Mouse (Mus musculus): ENCODE measurements around the gene Armc10.
A peak's percentile ranks its signal among the peaks of the same experiment; 100 is the strongest.
"Not testable (repeated sequence)": the region's sequence is repeated elsewhere in the genome, so short reads cannot be mapped to it uniquely, and the experiment has no call there.

The Armc10 gene

GRCm38 (mm10) chr5:21645439-21646132 is at the start of gene Armc10, which contains the start of gene Fbxl13:
Armc10 (plus strand) TSS chr5:21645813.
Fbxl13 (minus strand) TSS chr5:21645634.
- peak; percentile 71 for DNase-seq (ENCODE audit: low spot score)

- DNase-seq (ENCODE audit: low spot score), result not testable (repeated sequence)
Observed at GRCm38 (mm10) chr5:21599536-21599935, 46.1 kb upstream of the Armc10 start.

GRCm38 (mm10) chr5:21599961-21600360 is 45.7 kb upstream of the Armc10 start:
- no peak for DNase-seq (ENCODE audit: low spot score)

- no peak for DNase-seq (ENCODE audit: low spot score)
Observed at GRCm38 (mm10) chr5:21605936-21606335, 39.7 kb upstream of the Armc10 start.

- DNase-seq (ENCODE audit: low spot score), result no peak
Observed at GRCm38 (mm10) chr5:21608311-21609304, 37.0 kb upstream of the Armc10 start.

- DNase-seq (ENCODE audit: low spot score), result no peak
Observed at GRCm38 (mm10) chr5:21610996-21611395, 34.6 kb upstream of the Armc10 start.

- not testable (repeated sequence) for DNase-seq (ENCODE audit: low spot score)
Observed at GRCm38 (mm10) chr5:21614299-21614698, 31.3 kb upstream of the Armc10 start.

- no peak for DNase-seq (ENCODE audit: low spot score)
Observed at GRCm38 (mm10) chr5:21616450-21617009, 29.1 kb upstream of the Armc10 start.

GRCm38 (mm10) chr5:21625916-21626315 is 19.7 kb upstream of the Armc10 start:
- no peak for DNase-seq (ENCODE audit: low spot score)

- DNase-seq (ENCODE audit: low spot score), result peak; percentile 18
Observed at GRCm38 (mm10) chr5:21640961-21641360, 4.7 kb upstream of the Armc10 start.

- DNase-seq (ENCODE audit: low spot score), result no peak
Observed at GRCm38 (mm10) chr5:21643606-21644005, 2.0 kb upstream of the Armc10 start.

GRCm38 (mm10) chr5:21644891-21645438 is 648 bp upstream of the Armc10 start:
- no peak for DNase-seq (ENCODE audit: low spot score)

GRCm38 (mm10) chr5:21646133-21646491 is 499 bp downstream of the Armc10 start:
- DNase-seq (ENCODE audit: low spot score), result no peak

- DNase-seq (ENCODE audit: low spot score), result no peak
Observed at GRCm38 (mm10) chr5:21650736-21651135, 5.1 kb downstream of the Armc10 start.

GRCm38 (mm10) chr5:21651885-21652612 is 6.4 kb downstream of the Armc10 start:
- no peak for DNase-seq (ENCODE audit: low spot score)

GRCm38 (mm10) chr5:21656912-21657311 is 11.3 kb downstream of the Armc10 start:
- DNase-seq (ENCODE audit: low spot score), result no peak

- DNase-seq (ENCODE audit: low spot score), result no peak
Observed at GRCm38 (mm10) chr5:21658038-21658437, 12.4 kb downstream of the Armc10 start.

- peak; percentile 45 for DNase-seq (ENCODE audit: low spot score)
Observed at GRCm38 (mm10) chr5:21658623-21659395, 13.2 kb downstream of the Armc10 start.

GRCm38 (mm10) chr5:21660850-21661249 is 15.2 kb downstream of the Armc10 start:
- no peak for DNase-seq (ENCODE audit: low spot score)

GRCm38 (mm10) chr5:21663081-21663480 is 17.5 kb downstream of the Armc10 start:
- no peak for DNase-seq (ENCODE audit: low spot score)
